Mouse (Mus musculus) kidney, embryonic 14.5 days (tissue): ENCODE measurements around the gene Pyroxd1. TPM values are rescaled to one million over a fixed set of nuclear protein-coding genes. Genes with fewer than 3 reads are reported as not detected.
A peak's percentile ranks its signal among the peaks of the same experiment; 100 is the strongest.

Experiments used
- ATAC-seq: fragments of 200-750 bp; cut with Nextera tagmentation; 2 replicates; pipeline ENCODE4 v1.8.0; 2017; ENCODE audit warnings: moderate number of reproducible peaks, mild to moderate bottlenecking, moderate TSS enrichment, moderate library complexity; ENCODE audit not compliant: low FRiP score, low TSS enrichment
- H3K27ac ChIP-seq: fragments of 300-500 bp; sonication (generic); 2 replicates; pipeline ENCODE4 v1.5.1; 2014; ENCODE audit warnings: low read depth, mild to moderate bottlenecking, low read length, moderate library complexity, mixed read lengths
- H3K27me3 ChIP-seq: fragments of 300-500 bp; sonication (generic); 2 replicates; pipeline ENCODE4 v1.6.1; 2014; ENCODE audit warnings: mild to moderate bottlenecking, low read length; ENCODE audit not compliant: control insufficient read depth, insufficient read depth
- H3K36me3 ChIP-seq: fragments of 300-500 bp; sonication (generic); 2 replicates; pipeline ENCODE4 v1.6.1; 2014; ENCODE audit warnings: low read length, mixed read lengths; ENCODE audit not compliant: control insufficient read depth, insufficient read depth
- H3K4me1 ChIP-seq: fragments of 300-500 bp; sonication (generic); 2 replicates; pipeline ENCODE4 v1.6.1; 2014; ENCODE audit warnings: low read length, mixed read lengths; ENCODE audit not compliant: control insufficient read depth, insufficient read depth
- H3K4me2 ChIP-seq: fragments of 300-500 bp; sonication (generic); replicated peaks from 2 replicates; pipeline ENCODE4 v1.6.1; 2014; ENCODE audit warnings: low read depth, mild to moderate bottlenecking, low read length
- H3K4me3 ChIP-seq: fragments of 300-500 bp; sonication (generic); 2 replicates; pipeline ENCODE4 v1.5.1; 2014; ENCODE audit warnings: mild to moderate bottlenecking, low read length
- H3K9ac ChIP-seq: fragments of 300-500 bp; sonication (generic); 2 replicates; pipeline ENCODE4 v1.6.1; 2014; ENCODE audit warnings: low read depth, mild to moderate bottlenecking, low read length, moderate library complexity
- H3K9me3 ChIP-seq: fragments of 300-500 bp; sonication (generic); 2 replicates; pipeline ENCODE4 v1.6.1; 2016; ENCODE audit warnings: low read length; ENCODE audit not compliant: control insufficient read depth
- WGBS: fragments of 180-500 bp; shearing (Covaris S2); extraction: QIAGEN DNeasy Blood & Tissue Kit; methylation state at CpG from one replicate; pipeline ENCODE4 v1.1.7; 2014; 5-methylcytosine and 5-hydroxymethylcytosine counted together
- polyA plus RNA-seq: library from polyadenylated mRNA; unstranded; fragments of >200 nt; fragmentation: Nextera tagmentation; extraction: Ambion mirVana; gene quantifications from 2 replicates; pipeline ENCODE4 v1.2.1, GENCODE M21; 2014

Gene Pyroxd1
- polyA plus RNA-seq = 17.3 and 19.6 TPM in 2 replicates

DNA sequence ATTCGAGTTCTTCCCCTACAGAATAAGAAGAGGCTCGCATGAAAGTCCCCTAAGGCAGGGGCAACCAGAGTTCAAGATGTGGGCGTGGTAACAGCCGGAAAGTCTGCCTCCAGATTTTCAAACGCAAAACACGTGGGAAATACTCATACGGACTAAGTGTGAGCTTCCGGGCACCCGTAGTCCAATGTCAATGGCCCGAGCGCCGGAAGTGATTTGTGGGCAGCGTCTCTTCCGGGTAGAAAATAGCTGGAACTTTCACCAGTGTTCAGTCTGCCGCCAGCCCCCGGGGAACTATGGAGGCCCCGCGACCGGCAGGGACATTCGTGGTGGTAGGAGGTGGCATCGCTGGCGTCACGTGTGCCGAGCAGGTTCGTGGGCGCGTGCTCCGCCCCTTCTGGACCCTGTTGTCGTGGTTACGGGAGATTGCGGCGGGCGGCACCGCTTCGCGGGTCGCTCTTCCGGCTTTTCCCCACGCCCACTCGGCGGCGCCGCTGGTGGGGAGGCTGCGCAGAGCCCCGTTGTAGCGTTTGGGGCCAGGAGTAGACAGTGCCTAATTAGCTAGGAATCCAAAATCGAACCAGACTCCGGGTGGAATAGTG lies at the start of gene Pyroxd1:
Gene Pyroxd1 (plus strand): TSS at position 215 of the 599 bp plus-strand sequence.
- Histone ChIP-seq H3K27ac (peak within 1 kb of the TSS; percentile 80; the same call in 1 of the 2 replicates), H3K36me3 (peaks cover 11% of the 10 kb centered on the region), H3K9me3 (no peaks in the 10 kb centered on the region), H3K4me3 (peak within 1 kb of the TSS; percentile 75), H3K4me2 (peak within 1 kb of the TSS; percentile 49), H3K9ac (peak within 1 kb of the TSS; percentile 57), H3K4me1 (no peaks in the 10 kb centered on the region; the same call in 1 of the 2 replicates), H3K27me3 (no peaks in the 10 kb centered on the region)
- under 1% methylated on average over 48 of the region's 48 CpGs for WGBS
- ATAC-seq = peak; percentile 95

- Histone ChIP-seq H3K9me3 (no peaks in the 10 kb centered on the region), H3K4me3 (no peak within 1 kb of the TSS), H3K36me3 (no peaks in the 10 kb centered on the region), H3K27ac (no peak within 1 kb of the TSS), H3K27me3 (no peaks in the 10 kb centered on the region), H3K4me1 (no peaks in the 10 kb centered on the region; the same call in 1 of the 2 replicates), H3K4me2 (no peak within 1 kb of the TSS), H3K9ac (no peak within 1 kb of the TSS)
- ATAC-seq = no peak
- 64% methylated on average over 4 of the region's 4 CpGs for WGBS
Observed at GRCm38 (mm10) chr6:142298098-142298497, 47.4 kb upstream of the Pyroxd1 start, which contains the start of gene Iapp. Iapp (plus strand) TSS chr6:142298423.

- no peak for ATAC-seq
- Histone ChIP-seq H3K36me3 (no peaks in the 10 kb centered on the region), H3K9ac (no peak overlapping the region), H3K9me3 (peaks cover 5% of the 10 kb centered on the region), H3K4me3 (no peak overlapping the region), H3K4me2 (no peak overlapping the region), H3K27me3 (no peaks in the 10 kb centered on the region), H3K27ac (no peak overlapping the region), H3K4me1 (no peaks in the 10 kb centered on the region; the same call in 1 of the 2 replicates)
Observed at GRCm38 (mm10) chr6:142305076-142305475, 40.4 kb upstream of the Pyroxd1 start.

DNA sequence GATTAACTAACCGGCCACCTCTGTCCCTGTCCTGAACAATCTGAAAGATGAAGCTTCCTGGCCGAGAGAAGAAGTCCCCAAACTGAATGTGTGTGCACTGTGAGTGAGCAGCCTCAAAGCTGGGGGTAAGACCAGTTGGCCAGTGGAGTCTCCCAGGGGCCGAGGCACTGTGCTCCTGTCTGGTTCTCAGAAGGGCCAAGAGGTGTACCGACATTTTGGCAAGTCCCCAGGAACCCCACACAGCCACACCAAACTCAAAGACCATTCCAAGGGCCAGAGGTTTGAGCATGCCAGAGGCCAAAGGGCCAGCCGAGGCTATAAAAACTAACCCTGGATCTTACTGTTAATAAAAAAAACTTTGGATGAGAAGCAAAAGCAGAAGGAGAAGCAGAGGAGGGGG lies 31.2 kb upstream of the Pyroxd1 start:
- Histone ChIP-seq H3K27ac (no peak overlapping the region), H3K27me3 (no peaks in the 10 kb centered on the region), H3K36me3 (no peaks in the 10 kb centered on the region), H3K4me1 (no peaks in the 10 kb centered on the region), H3K4me2 (no peak overlapping the region), H3K4me3 (no peak overlapping the region), H3K9ac (no peak overlapping the region), H3K9me3 (peaks cover 5% of the 10 kb centered on the region)
- 84% methylated on average over 5 of the region's 5 CpGs for WGBS
- no peak for ATAC-seq

DNA sequence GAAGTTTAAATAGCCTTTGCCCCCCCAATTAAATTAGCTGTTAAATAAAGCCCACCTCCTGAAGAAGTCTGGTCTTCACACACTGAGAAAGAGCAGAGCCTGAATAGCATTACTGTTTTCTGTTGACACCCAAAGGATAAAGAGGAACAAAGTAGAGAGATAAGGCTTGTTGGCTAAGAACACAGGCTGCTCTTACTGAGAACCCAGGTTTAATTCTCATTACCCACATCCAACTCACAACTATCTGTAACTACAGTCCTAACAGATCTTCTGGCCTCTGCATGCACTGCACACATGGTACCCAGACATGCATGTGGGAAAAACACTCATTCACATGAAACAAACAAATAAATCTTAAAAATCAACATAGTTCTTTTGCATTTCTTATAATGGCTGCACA lies 28.3 kb upstream of the Pyroxd1 start:
- Histone ChIP-seq H3K9me3 (no peaks in the 10 kb centered on the region), H3K27ac (no peak overlapping the region), H3K4me2 (no peak overlapping the region), H3K4me1 (no peaks in the 10 kb centered on the region), H3K9ac (no peak overlapping the region), H3K4me3 (no peak overlapping the region), H3K36me3 (no peaks in the 10 kb centered on the region), H3K27me3 (no peaks in the 10 kb centered on the region)
- ATAC-seq = no peak

- H3K27me3 ChIP-seq = no peaks in the 10 kb centered on the region
- no peaks in the 10 kb centered on the region for H3K4me1 ChIP-seq
- no peak for ATAC-seq
- H3K4me3 ChIP-seq = no peak within 1 kb of the TSS
- no peak within 1 kb of the TSS for H3K9ac ChIP-seq
- no peak within 1 kb of the TSS for H3K4me2 ChIP-seq
- no peak within 1 kb of the TSS for H3K27ac ChIP-seq
- 40% methylated on average over 4 of the region's 4 CpGs for WGBS
- no peaks in the 10 kb centered on the region for H3K36me3 ChIP-seq
- no peaks in the 10 kb centered on the region for H3K9me3 ChIP-seq
Observed at GRCm38 (mm10) chr6:142322881-142323280, 22.6 kb upstream of the Pyroxd1 start, which contains the start of gene Slco1a5. Slco1a5 (minus strand) TSS chr6:142322981.

DNA sequence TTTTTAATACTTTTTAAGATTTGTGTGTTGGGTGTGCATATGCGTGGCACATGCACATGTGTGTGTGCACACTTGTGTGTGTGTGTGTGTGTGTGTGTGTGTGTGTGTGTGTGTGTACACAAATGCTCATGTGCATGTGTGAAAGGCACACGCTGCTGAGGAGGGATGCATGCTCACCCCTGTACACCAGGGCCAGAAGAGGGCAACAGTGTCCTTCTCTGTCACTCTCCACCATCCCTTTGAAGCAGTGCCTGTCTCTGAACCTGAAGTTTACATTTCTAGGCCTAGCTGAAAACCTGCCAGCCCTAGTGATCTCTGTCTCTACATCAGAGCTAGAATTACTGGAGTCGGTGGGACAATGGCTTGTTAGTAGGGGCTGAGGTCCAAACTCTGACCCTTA lies 18.9 kb upstream of the Pyroxd1 start:
- H3K4me1 ChIP-seq = no peaks in the 10 kb centered on the region
- H3K4me3 ChIP-seq = no peak overlapping the region
- no peak overlapping the region for H3K9ac ChIP-seq
- no peak overlapping the region for H3K27ac ChIP-seq
- no peak overlapping the region for H3K4me2 ChIP-seq
- no peaks in the 10 kb centered on the region for H3K9me3 ChIP-seq
- ATAC-seq = no peak
- 78% methylated on average over 3 of the region's 3 CpGs for WGBS
- H3K36me3 ChIP-seq = no peaks in the 10 kb centered on the region
- no peaks in the 10 kb centered on the region for H3K27me3 ChIP-seq

DNA sequence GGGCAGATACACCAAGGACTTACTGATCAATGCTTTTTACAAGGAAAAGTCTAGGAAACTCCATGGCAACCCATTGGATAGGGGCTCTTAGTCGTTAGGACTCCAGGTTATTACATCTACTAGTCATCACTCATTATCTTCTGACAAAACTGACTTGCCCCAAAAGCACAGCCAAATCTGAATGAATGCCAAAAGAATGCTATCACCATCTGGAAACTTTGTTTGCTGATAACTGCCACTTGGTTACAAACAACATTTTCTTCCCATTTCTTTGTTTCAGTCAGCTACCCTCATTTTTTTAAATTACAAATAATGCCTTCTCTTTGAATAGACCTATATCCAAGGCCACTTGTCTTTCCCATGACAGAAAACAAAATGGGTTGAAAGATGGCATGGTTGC lies 16.3 kb upstream of the Pyroxd1 start:
- Histone ChIP-seq H3K4me2 (no peak overlapping the region), H3K4me3 (no peak overlapping the region), H3K4me1 (no peaks in the 10 kb centered on the region), H3K36me3 (no peaks in the 10 kb centered on the region), H3K27ac (no peak overlapping the region), H3K9me3 (no peaks in the 10 kb centered on the region), H3K27me3 (no peaks in the 10 kb centered on the region), H3K9ac (no peak overlapping the region)
- no peak for ATAC-seq
- 83% methylated on average over 1 of the region's 1 CpGs for WGBS

DNA sequence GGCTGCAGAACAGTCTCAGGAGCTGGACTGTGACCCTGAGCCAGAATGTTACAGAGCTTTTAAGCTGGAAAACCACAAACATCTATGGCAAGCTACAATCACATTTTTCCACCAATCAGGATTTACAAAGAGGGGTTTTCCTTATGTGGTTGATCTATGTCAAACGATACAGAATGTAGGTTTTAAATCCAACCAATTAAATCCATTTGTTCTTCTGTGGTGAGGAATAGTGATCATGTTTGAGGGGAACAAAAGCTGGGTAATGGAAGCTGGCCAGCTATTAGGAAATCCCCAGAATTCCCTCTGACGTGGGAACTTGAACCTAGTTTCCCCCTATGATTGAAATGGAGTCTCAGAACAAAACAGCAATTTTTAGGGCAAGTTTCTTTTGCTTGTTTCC lies 6.5 kb upstream of the Pyroxd1 start:
- H3K9ac ChIP-seq = no peak overlapping the region

More for the DNA sequence above, 6.5 kb upstream of the Pyroxd1 start:
- 86% methylated on average over 2 of the region's 2 CpGs for WGBS
- Histone ChIP-seq H3K4me1 (no peaks in the 10 kb centered on the region), H3K27me3 (no peaks in the 10 kb centered on the region), H3K4me3 (no peak overlapping the region), H3K36me3 (no peaks in the 10 kb centered on the region), H3K4me2 (no peak overlapping the region), H3K27ac (no peak overlapping the region), H3K9me3 (no peaks in the 10 kb centered on the region)
- ATAC-seq = no peak
